Mouse (Mus musculus) left cerebral cortex, postnatal 25 days (tissue): ENCODE results near the gene Cip2a. TPM values are rescaled to one million over a fixed set of nuclear protein-coding genes. Genes with fewer than 3 reads are reported as not detected.

Source experiments
- total RNA-seq, 2 experiments: library from RNA; stranded (reverse); gene quantifications; 2 replicates each; pipeline ENCODE4 v1.2.3; 2021

Cip2a gene
- total RNA-seq, 2 experiments from 2014 or later = 2.2 to 2.8 TPM

Other genes with a start within 250 kb of the Cip2a start
- under 1 TPM in 1 of 2 experiments, not detected in 1; 0.18 TPM for gene Trat1, start 222.2 kb upstream of the Cip2a start, total RNA-seq
- not detected for gene Retnlb, start 177.3 kb upstream of the Cip2a start, total RNA-seq
- not detected for gene Retnla, start 151.6 kb upstream of the Cip2a start, total RNA-seq
- not detected for gene Retnlg, start 121.6 kb upstream of the Cip2a start, total RNA-seq
- gene Dzip3, start within 50 bp of the Cip2a start, total RNA-seq = 10 to 100 TPM; 79.8 to 82.3 TPM
- gene Myh15, start 63.3 kb downstream of the Cip2a start, total RNA-seq = under 1 TPM; 0.53 to 0.64 TPM